Mouse (Mus musculus): Measurements from ENCODE around the gene Ermap. TPM values are rescaled to one million over a fixed set of nuclear protein-coding genes. Genes with fewer than 3 reads are reported as not detected.

Gene Ermap
- polyA plus RNA-seq, 1 experiment from 2014 or later, result 7.0 TPM

DNA sequence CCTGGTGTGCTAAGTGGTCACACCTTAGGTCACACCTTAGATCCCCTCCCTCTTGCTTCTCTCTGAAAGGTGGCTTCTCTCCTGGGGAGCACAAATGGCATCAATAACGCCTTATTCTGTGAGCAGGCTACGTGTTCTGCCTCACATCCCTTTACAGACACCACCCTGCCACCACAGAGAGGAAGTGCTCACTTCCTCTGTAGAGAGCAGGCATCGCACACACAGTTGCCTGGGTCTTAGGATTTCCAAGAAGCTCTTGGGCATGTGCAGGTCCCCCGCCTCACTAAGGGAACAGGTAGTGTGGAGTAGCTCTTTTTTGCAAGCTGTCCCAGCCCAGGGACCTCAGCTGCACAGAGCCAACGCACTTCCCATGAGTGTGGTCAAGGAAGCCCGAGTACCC, 62.6 kb downstream of the Ermap start:
- no peaks in the 10 kb centered on the region for H3K27me3 ChIP-seq (ENCODE audit: insufficient read depth, poor library complexity, severe bottlenecking)
- H3K36me3 ChIP-seq, result peaks cover 100% of the 10 kb centered on the region
- peaks cover 44% of the 10 kb centered on the region; the same call in 1 of the 2 replicates for H3K4me1 ChIP-seq (replicated peaks)
- WGBS, result 84% methylated on average over 6 of the region's 6 CpGs
- no peak overlapping the region for H3K27ac ChIP-seq
- no peak for DNase-seq (ENCODE audit: low spot score)
- H3K9me3 ChIP-seq, result no peaks in the 10 kb centered on the region
- H3K4me3 ChIP-seq, result no peak overlapping the region

DNA sequence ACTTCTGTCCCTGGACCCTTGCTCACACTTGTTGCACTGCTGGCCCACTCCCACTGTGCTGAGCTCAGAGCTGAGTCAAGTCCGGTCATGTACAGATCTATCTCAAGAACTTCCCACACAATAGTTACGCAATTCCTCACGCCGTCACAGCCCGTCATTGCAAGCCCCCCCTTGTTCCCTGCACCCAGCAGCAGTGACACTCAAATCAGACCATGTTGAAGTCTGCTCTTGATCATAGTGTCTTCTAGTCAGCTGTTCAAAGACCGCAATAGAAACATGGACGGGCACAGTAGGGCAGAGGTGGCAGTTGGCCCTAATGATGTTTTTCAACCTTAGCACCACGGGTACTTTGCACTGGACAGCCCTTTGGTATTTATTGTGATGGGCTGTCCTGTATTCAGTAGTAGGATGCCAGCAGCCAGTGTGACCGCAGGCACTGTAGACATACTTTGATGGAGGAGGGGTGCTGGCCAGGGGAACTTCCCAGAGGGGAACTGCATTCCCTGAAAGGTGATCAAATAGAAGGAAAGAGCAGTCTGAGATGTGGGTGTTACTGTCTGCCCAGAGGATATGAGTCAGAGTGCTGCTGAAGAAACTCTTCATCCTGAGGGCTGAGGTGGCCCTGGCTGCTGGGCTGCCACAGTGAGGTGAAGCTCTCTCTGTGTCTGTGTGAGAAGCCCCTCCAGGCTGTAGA, 64.1 kb downstream of the Ermap start:
- Histone ChIP-seq H3K27ac (no peak overlapping the region), H3K36me3 (peaks cover 100% of the 10 kb centered on the region), H3K4me1 (replicated peaks) (peaks cover 56% of the 10 kb centered on the region), H3K27me3 (ENCODE audit: insufficient read depth, poor library complexity, severe bottlenecking) (no peaks in the 10 kb centered on the region), H3K4me3 (no peak overlapping the region), H3K9me3 (no peaks in the 10 kb centered on the region)
- 81% methylated on average over 9 of the region's 9 CpGs for WGBS
- DNase-seq (ENCODE audit: low spot score), result no peak

MicroRNAs within 50 kb of the gene (microRNA counts, 519-probe panel; counts per million panel counts)
- microRNA mmu-miR-1957, result 1,255 counts per million, percentile 77 among the panel's probes with 10 or more counts

Other genes with a start within 250 kb of the Ermap start
- gene Lao1, start 228.4 kb downstream of the Ermap start, polyA plus RNA-seq (2016; fragmentation: Nextera tagmentation; extraction: Ambion mirVana), result not detected in 2 replicates
- 153 and 228 TPM in 2 replicates for gene Slc2a1, start 81.3 kb downstream of the Ermap start, polyA plus RNA-seq (2016; fragmentation: Nextera tagmentation; extraction: Ambion mirVana)
- gene Zfp691, start 15.8 kb downstream of the Ermap start, polyA plus RNA-seq (2016; fragmentation: Nextera tagmentation; extraction: Ambion mirVana), result 10.0 and 11.0 TPM in 2 replicates
- gene Svbp, start 5.3 kb upstream of the Ermap start, polyA plus RNA-seq (2016; fragmentation: Nextera tagmentation; extraction: Ambion mirVana), result 149 and 182 TPM in 2 replicates
- gene Tmem269, start 28.2 kb upstream of the Ermap start, polyA plus RNA-seq (2016; fragmentation: Nextera tagmentation; extraction: Ambion mirVana), result 0.25 TPM in 1 of 2 replicates, not detected in the other
- gene AU022252, start 42.7 kb upstream of the Ermap start, polyA plus RNA-seq (2016; fragmentation: Nextera tagmentation; extraction: Ambion mirVana), result 42.0 and 43.5 TPM in 2 replicates
- 16.1 and 18.2 TPM in 2 replicates for gene P3h1, start 42.9 kb upstream of the Ermap start, polyA plus RNA-seq (2016; fragmentation: Nextera tagmentation; extraction: Ambion mirVana)
- 0.34 TPM in 1 of 2 replicates, not detected in the other for gene Cldn19, start 65.4 kb upstream of the Ermap start, polyA plus RNA-seq (2016; fragmentation: Nextera tagmentation; extraction: Ambion mirVana)
- gene Ybx1, start 104.6 kb upstream of the Ermap start, polyA plus RNA-seq (2016; fragmentation: Nextera tagmentation; extraction: Ambion mirVana), result 985 and 1,002 TPM in 2 replicates
- 124 and 139 TPM in 2 replicates for gene Ppih, start 130.5 kb upstream of the Ermap start, polyA plus RNA-seq (2016; fragmentation: Nextera tagmentation; extraction: Ambion mirVana)
- gene Ccdc30, start 225.5 kb upstream of the Ermap start, polyA plus RNA-seq (2016; fragmentation: Nextera tagmentation; extraction: Ambion mirVana), result 6.6 and 11.0 TPM in 2 replicates
- gene Ppcs, start 232.4 kb upstream of the Ermap start, polyA plus RNA-seq (2016; fragmentation: Nextera tagmentation; extraction: Ambion mirVana), result 25.6 and 29.7 TPM in 2 replicates
- 0.15 and 0.60 TPM in 2 replicates for gene Zmynd12, start 232.8 kb upstream of the Ermap start, polyA plus RNA-seq (2016; fragmentation: Nextera tagmentation; extraction: Ambion mirVana)